Mouse (Mus musculus): ENCODE measurements around the gene Gm13289.
"Not testable (repeated sequence)": the region's sequence is repeated elsewhere in the genome, so short reads cannot be mapped to it uniquely, and the experiment has no call there.

The Gm13289 gene

GRCm38 (mm10) chr4:88776622-88777021 lies at the start of gene Gm13289:
Gm13289 (plus strand) TSS chr4:88776922.
- DNase-seq (ENCODE audit: low read depth) = not testable (repeated sequence)

- DNase-seq (ENCODE audit: low read depth) = no peak
Measured at GRCm38 (mm10) chr4:88727324-88727723, 49.4 kb upstream of the Gm13289 start.

GRCm38 (mm10) chr4:88738480-88738879 lies 38.2 kb upstream of the Gm13289 start:
- DNase-seq (ENCODE audit: low read depth) = peak; percentile 64

GRCm38 (mm10) chr4:88739036-88739435 lies 37.7 kb upstream of the Gm13289 start:
- DNase-seq (ENCODE audit: low read depth) = no peak

- no peak for DNase-seq (ENCODE audit: low read depth)
Measured at GRCm38 (mm10) chr4:88741426-88741825, 35.3 kb upstream of the Gm13289 start.

- DNase-seq (ENCODE audit: low read depth) = no peak
Measured at GRCm38 (mm10) chr4:88742771-88743371, 33.9 kb upstream of the Gm13289 start.

GRCm38 (mm10) chr4:88744207-88744606 lies 32.5 kb upstream of the Gm13289 start:
- no peak for DNase-seq (ENCODE audit: low read depth)

- no peak for DNase-seq (ENCODE audit: low read depth)
Measured at GRCm38 (mm10) chr4:88749926-88750325, 26.8 kb upstream of the Gm13289 start.

- not testable (repeated sequence) for DNase-seq (ENCODE audit: low read depth)
Measured at GRCm38 (mm10) chr4:88754818-88755340, 21.8 kb upstream of the Gm13289 start, which contains the start of gene Gm13271. Gm13271 (plus strand) TSS chr4:88754868.

GRCm38 (mm10) chr4:88756581-88757513 lies 19.9 kb upstream of the Gm13289 start:
- not testable (repeated sequence) for DNase-seq (ENCODE audit: low read depth)

- not testable (repeated sequence) for DNase-seq (ENCODE audit: low read depth)
Measured at GRCm38 (mm10) chr4:88757628-88758031, 19.1 kb upstream of the Gm13289 start.

- DNase-seq (ENCODE audit: low read depth) = not testable (repeated sequence)
Measured at GRCm38 (mm10) chr4:88758751-88759150, 18.0 kb upstream of the Gm13289 start.

GRCm38 (mm10) chr4:88759610-88760268 lies 17.0 kb upstream of the Gm13289 start, which contains the start of gene Gm13283:
Gm13283 (plus strand) TSS chr4:88760119.
- not testable (repeated sequence) for DNase-seq (ENCODE audit: low read depth)

GRCm38 (mm10) chr4:88760431-88760830 lies 16.3 kb upstream of the Gm13289 start:
- not testable (repeated sequence) for DNase-seq (ENCODE audit: low read depth)

- DNase-seq (ENCODE audit: low read depth) = not testable (repeated sequence)
Measured at GRCm38 (mm10) chr4:88761776-88762175, 14.9 kb upstream of the Gm13289 start.

- not testable (repeated sequence) for DNase-seq (ENCODE audit: low read depth)
Measured at GRCm38 (mm10) chr4:88762341-88762740, 14.4 kb upstream of the Gm13289 start.

- DNase-seq (ENCODE audit: low read depth) = not testable (repeated sequence)
Measured at GRCm38 (mm10) chr4:88763384-88764018, 13.2 kb upstream of the Gm13289 start.

- DNase-seq (ENCODE audit: low read depth) = not testable (repeated sequence)
Measured at GRCm38 (mm10) chr4:88773534-88773933, 3.2 kb upstream of the Gm13289 start, which contains the start of gene Gm13290. Gm13290 (plus strand) TSS chr4:88773834.

- not testable (repeated sequence) for DNase-seq (ENCODE audit: low read depth)
Measured at GRCm38 (mm10) chr4:88779550-88779949, 2.8 kb downstream of the Gm13289 start, which contains the start of gene Gm13272. Gm13272 (plus strand) TSS chr4:88779850.

- not testable (repeated sequence) for DNase-seq (ENCODE audit: low read depth)
Measured at GRCm38 (mm10) chr4:88780320-88780719, 3.6 kb downstream of the Gm13289 start.

GRCm38 (mm10) chr4:88781831-88782230 lies 5.1 kb downstream of the Gm13289 start, which contains the start of gene Ifnz:
Ifnz (plus strand) TSS chr4:88782131.
- not testable (repeated sequence) for DNase-seq (ENCODE audit: low read depth)
